Mouse (Mus musculus): ENCODE measurements at regions not wholly inside any gene's neighbourhood (a gene's known extent, or its start where the extent isn't known, plus 50 kb on each side); places are given as distances from the start of the nearest gene placed in this dataset.

DNA sequence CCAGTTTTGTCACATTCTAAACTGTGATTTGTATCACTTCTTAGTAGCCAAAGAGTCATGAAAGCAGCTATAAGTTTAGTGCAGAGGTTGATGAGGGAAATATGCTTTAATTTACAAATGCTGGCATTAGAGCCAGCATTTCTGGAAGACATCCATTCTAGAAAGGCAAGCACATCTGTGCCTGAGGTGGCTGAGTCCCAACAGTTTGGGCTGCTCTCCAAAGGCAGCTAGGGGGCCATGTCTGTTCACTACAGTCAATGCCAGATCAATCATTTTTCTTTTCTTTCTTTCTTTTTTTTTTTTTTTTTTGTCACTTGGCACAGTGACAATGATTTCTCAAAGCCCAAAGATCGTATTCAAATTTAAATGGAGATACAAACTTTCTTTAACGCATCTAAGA is 71.6 kb upstream of the Zic3 start:
- no peak overlapping the region for H3K4me3 ChIP-seq (replicated peaks)
- no peak for ATAC-seq
- no peak overlapping the region for H3K9ac ChIP-seq (replicated peaks)
- 53% methylated on average over 2 of the region's 2 CpGs for WGBS
- no peaks in the 10 kb centered on the region for H3K27me3 ChIP-seq
- no peaks in the 10 kb centered on the region for H3K9me3 ChIP-seq
- H3K36me3 ChIP-seq, result no peaks in the 10 kb centered on the region
- H3K27ac ChIP-seq, result no peak overlapping the region
- no peaks in the 10 kb centered on the region for H3K4me1 ChIP-seq (replicated peaks)
- H3K4me2 ChIP-seq (replicated peaks), result no peak overlapping the region

DNA sequence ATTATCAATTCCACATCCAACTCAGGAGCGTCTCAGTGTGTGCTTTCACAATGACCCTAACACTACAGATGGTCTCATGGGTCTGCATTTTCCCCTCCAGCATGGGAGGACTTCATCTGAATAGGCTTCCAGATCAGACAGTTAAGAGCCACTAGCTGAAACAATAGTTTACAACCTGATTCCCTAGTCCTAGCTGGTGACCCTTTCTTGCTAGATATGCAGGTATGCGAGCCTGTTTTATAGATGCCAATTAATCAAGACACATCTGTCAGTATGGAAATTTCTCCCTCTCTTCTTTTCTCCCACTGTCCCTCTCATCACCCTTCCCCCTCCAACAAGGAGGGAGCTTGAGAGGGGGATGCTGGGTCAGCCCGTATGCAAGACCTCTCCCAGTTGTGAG is 71.2 kb upstream of the Zic3 start:
- ATAC-seq, result no peak
- WGBS, result 55% methylated on average over 3 of the region's 3 CpGs

DNA sequence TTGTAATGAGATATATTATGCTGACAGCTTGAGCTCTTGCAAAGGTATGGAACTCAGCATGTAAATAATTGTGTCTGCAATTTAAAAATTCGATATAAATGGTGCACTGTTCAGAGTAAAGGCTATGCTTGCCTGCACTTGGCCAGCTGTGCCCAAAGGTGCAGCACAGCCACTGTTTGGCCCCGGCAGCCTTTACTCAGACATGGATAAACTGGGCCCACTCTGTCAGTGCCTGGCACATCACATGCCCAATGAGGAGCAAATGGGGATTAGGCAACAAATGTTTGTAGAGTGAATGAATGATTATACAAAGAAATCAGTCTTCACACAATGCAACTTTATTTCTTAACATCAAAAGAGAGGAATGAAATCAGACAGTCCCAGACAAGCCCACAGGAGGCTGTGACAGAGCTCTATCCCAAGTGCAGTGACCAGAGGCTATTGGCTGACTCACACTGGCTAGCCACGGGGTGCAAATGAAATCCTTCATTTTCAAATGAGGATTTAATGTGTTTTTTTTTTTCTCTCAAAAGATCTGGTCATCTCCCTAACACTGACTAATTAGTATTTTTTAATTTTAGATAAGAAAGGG is 67.8 kb upstream of the Zic3 start:
- H3K4me3 ChIP-seq (replicated peaks), result no peak overlapping the region
- 23% methylated on average over 3 of the region's 3 CpGs for WGBS
- ATAC-seq, result peak; percentile 30; the same call in 1 of the 2 replicates
- H3K4me1 ChIP-seq (replicated peaks), result no peaks in the 10 kb centered on the region
- H3K4me2 ChIP-seq (replicated peaks), result no peak overlapping the region
- no peaks in the 10 kb centered on the region for H3K27me3 ChIP-seq
- H3K36me3 ChIP-seq, result no peaks in the 10 kb centered on the region
- H3K9ac ChIP-seq (replicated peaks), result no peak overlapping the region
- H3K9me3 ChIP-seq, result no peaks in the 10 kb centered on the region
- no peak overlapping the region for H3K27ac ChIP-seq

More for the DNA sequence above, 71.2 kb upstream of the Zic3 start:
- Histone ChIP-seq H3K4me2 (replicated peaks) (no peak overlapping the region), H3K4me1 (replicated peaks) (no peaks in the 10 kb centered on the region), H3K9ac (replicated peaks) (no peak overlapping the region), H3K4me3 (replicated peaks) (no peak overlapping the region), H3K36me3 (no peaks in the 10 kb centered on the region), H3K9me3 (no peaks in the 10 kb centered on the region), H3K27ac (no peak overlapping the region), H3K27me3 (no peaks in the 10 kb centered on the region)
